Mouse (Mus musculus): ENCODE results near the gene 4930433I11Rik. TPM values are rescaled to one million over a fixed set of nuclear protein-coding genes. Genes with fewer than 3 reads are reported as not detected.
"Not testable (repeated sequence)": the region's sequence is repeated elsewhere in the genome, so short reads cannot be mapped to it uniquely, and the experiment has no call there.

The 4930433I11Rik gene
- not detected in 2 replicates for polyA plus RNA-seq (2016; fragmentation: Nextera tagmentation; extraction: Ambion mirVana)

DNA sequence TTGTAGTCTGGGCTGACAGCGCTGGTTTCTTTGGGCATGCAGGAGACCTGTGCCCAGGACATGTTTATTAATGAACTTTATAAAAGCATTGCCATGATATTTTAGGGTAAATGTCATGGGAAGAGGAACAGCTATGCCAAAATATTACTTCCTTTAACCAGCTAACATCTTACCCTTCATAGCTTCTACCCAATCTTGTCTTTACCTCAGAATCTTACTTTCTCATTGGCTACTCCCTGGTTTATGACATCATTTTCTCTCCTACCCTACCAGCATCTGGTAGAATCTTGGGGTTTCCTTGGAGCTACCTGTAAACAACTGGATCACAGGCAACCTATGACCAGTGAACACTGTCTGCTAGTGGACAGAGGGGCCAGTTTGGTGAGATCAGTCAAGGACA lies at the start of gene 4930433I11Rik:
Gene 4930433I11Rik, plus strand, starts transcription at position 301 of the 400 bp plus-strand sequence.
- no peaks in the 10 kb centered on the region for H3K36me3 ChIP-seq (replicated peaks)
- no peaks in the 10 kb centered on the region for H3K27me3 ChIP-seq (replicated peaks; ENCODE audit: low read depth, poor library complexity, severe bottlenecking)

DNA sequence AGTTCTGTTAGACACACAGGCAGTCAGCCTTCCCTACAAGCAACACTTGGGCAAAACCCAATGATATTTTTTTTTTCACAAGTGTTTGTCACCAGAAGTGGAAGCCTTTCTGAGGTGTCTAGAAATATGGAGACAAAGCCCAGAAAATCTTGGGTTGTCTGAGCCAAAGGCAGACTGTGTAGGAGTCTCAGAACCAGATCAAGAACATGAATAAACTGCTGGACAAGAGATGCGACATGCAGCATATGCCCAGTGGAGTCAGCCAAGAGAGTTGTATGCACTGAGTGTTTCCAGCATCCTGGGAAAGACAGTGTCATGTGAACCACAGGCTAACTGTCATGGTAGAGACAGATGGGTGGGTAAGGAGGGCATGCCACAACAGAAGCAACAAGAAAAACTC lies 48.0 kb upstream of the 4930433I11Rik start:
- no peak for DNase-seq (ENCODE audit: low spot score)
- no peaks in the 10 kb centered on the region for H3K36me3 ChIP-seq (replicated peaks)
- no peaks in the 10 kb centered on the region for H3K27me3 ChIP-seq (replicated peaks; ENCODE audit: low read depth, poor library complexity, severe bottlenecking)
- H3K4me1 ChIP-seq: no peaks in the 10 kb centered on the region
- no peak overlapping the region for H3K27ac ChIP-seq (replicated peaks)
- no peaks in the 10 kb centered on the region for H3K9me3 ChIP-seq
- WGBS: 85% methylated on average over 1 of the region's 1 CpGs
- H3K4me3 ChIP-seq: no peak overlapping the region

More for the DNA sequence above, at the start of gene 4930433I11Rik:
- DNase-seq (ENCODE audit: low spot score): no peak
- Histone ChIP-seq H3K4me3 (no peak within 1 kb of the TSS), H3K4me1 (no peaks in the 10 kb centered on the region), H3K27ac (replicated peaks) (no peak within 1 kb of the TSS), H3K9me3 (0 out of 2 replicates have a peak, but pooled peaks cover 3% of the 10 kb centered on the region)
- 82% methylated on average over 1 of the region's 1 CpGs for WGBS

DNA sequence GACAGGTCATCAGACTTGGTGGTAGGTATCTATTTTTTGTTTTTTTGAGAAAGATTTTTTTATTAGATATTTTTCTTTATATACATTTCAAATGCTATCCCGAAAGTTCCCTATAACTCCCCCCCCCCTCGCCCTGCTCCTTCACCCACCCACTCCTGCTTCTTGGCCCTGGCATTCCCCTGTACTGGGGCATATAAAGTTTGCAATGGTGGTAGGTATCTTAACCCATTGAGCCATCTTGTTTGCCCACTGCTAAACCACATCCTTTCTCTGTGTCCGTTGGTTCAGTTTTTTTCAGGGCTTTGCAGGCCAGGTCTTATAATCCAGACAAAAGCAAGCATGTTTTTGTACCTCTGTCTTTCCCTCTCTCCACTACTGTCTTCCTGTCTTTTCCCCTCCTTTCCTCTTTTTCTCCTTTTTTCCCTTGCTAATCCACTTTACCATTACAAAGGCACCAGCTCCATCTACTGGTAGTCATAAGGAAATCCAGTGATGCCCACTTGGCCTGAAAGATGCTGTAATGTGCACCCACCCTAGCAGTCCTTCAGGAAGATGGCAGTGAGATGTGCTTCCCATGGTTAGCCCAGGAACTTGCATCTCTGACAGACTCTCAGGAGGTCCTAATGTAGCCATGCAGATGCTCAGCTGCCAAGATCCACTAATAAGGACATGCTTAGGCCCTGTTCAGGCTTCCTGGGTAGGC lies 45.0 kb upstream of the 4930433I11Rik start:
- Histone ChIP-seq H3K36me3 (replicated peaks) (no peaks in the 10 kb centered on the region), H3K9me3 (no peaks in the 10 kb centered on the region), H3K27me3 (replicated peaks; ENCODE audit: low read depth, poor library complexity, severe bottlenecking) (no peaks in the 10 kb centered on the region), H3K4me1 (no peaks in the 10 kb centered on the region), H3K27ac (replicated peaks) (no peak overlapping the region), H3K4me3 (no peak overlapping the region)
- peak; percentile 18 for DNase-seq (ENCODE audit: low spot score)
- WGBS: 63% methylated on average over 3 of the region's 3 CpGs

DNA sequence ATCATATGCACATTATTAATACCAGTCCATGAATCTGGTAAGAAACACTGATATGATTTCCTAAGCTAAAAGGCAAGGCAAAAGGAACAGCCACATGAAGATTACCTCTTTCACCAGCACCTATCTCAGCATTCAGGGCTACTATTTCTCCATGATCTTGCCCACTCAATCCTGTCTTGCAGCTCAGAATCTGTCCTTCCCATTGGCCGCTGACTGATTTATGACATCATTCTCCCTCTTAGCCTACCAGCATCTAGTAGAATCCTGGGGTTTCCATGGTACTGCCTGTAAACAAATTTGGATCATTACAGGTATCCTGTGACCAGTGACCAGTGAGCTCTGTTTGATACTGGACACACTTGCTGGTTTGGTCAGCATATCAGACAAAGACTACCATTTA lies 45.1 kb downstream of the 4930433I11Rik start, which contains the start of gene Gm4884:
Gene Gm4884, plus strand, starts transcription at position 301 of the 400 bp plus-strand sequence.
- 87% methylated on average over 1 of the region's 1 CpGs for WGBS
- not testable (repeated sequence) for H3K36me3 ChIP-seq (replicated peaks); DNase-seq (ENCODE audit: low spot score)

DNA sequence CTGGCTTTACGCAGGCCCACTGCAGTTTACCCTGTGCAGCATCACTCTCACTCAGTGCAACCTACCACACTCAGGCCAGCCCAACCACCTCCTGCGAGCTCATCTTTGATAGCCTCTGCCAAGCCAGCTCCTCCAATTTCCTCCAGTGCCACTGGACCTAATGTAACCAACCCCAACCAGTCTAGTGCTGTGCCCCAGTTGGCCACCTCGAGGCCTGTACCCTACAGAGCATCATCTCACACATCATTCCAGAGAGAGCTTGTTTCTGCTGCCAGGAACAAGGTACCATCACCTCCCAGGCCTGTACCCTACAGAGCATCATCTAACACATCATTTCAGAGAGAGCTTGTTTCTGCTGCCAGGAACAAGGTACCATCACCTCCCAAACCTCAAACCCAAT lies 56.7 kb downstream of the 4930433I11Rik start:
- WGBS: 74% methylated on average over 3 of the region's 3 CpGs
- H3K4me1 ChIP-seq; H3K27me3 ChIP-seq (replicated peaks; ENCODE audit: low read depth, poor library complexity, severe bottlenecking); H3K36me3 ChIP-seq (replicated peaks); H3K27ac ChIP-seq (replicated peaks); DNase-seq (ENCODE audit: low spot score); H3K4me3 ChIP-seq: not testable (repeated sequence)
- peaks cover 19% of the 10 kb centered on the region; the same call in 1 of the 2 replicates for H3K9me3 ChIP-seq

More for the DNA sequence above, 45.1 kb downstream of the 4930433I11Rik start, which contains the start of gene Gm4884:
- not testable (repeated sequence) for H3K27me3 ChIP-seq (replicated peaks; ENCODE audit: low read depth, poor library complexity, severe bottlenecking); H3K9me3 ChIP-seq; H3K4me3 ChIP-seq; H3K4me1 ChIP-seq; H3K27ac ChIP-seq (replicated peaks)

Other genes with a start within 250 kb of the 4930433I11Rik start
- gene Vstm2b, start 89.2 kb upstream of the 4930433I11Rik start, polyA plus RNA-seq (2016; fragmentation: Nextera tagmentation; extraction: Ambion mirVana): 5.4 and 6.0 TPM in 2 replicates
- gene Gm4884, start 45.2 kb downstream of the 4930433I11Rik start, polyA plus RNA-seq (2016; fragmentation: Nextera tagmentation; extraction: Ambion mirVana): not detected in 2 replicates
- gene Gm5592, start 166.3 kb downstream of the 4930433I11Rik start, polyA plus RNA-seq (2016; fragmentation: Nextera tagmentation; extraction: Ambion mirVana): not detected in 2 replicates